Mouse (Mus musculus) central nervous system, embryonic 18 days (tissue): ENCODE measurements around the gene Itsn1. TPM values are rescaled to one million over a fixed set of nuclear protein-coding genes. Genes with fewer than 3 reads are reported as not detected.

Experiments
- polyA plus RNA-seq: library from polyadenylated mRNA; depleted of rRNA; stranded (reverse); fragments of >200 nt; gene quantifications from 2 replicates; pipeline ENCODE4 v1.2.3, GENCODE M21; 2012; rRNA removed

Gene Itsn1
- 59.4 and 64.2 TPM in 2 replicates for polyA plus RNA-seq

GRCm38 (mm10) chr16:91729066-91729482, at the start of gene Itsn1:
Gene Itsn1 (plus strand): TSS chr16:91729281.

GRCm38 (mm10) chr16:91688619-91689334, 40.3 kb upstream of the Itsn1 start, which contains the start of gene Donson:
Gene Donson (minus strand): TSS chr16:91688770.

GRCm38 (mm10) chr16:91728123-91729065, 687 bp upstream of the Itsn1 start, which contains the start of gene Cryzl1:
Gene Cryzl1 (minus strand): TSS chr16:91728975.

Other genes starting within 250 kb of the Itsn1 start
- gene Ifnar1, start 244.0 kb upstream of the Itsn1 start, polyA plus RNA-seq: 48.8 and 49.5 TPM in 2 replicates
- 53.2 and 60.4 TPM in 2 replicates for gene Ifngr2, start 182.2 kb upstream of the Itsn1 start, polyA plus RNA-seq
- gene Tmem50b, start 131.5 kb upstream of the Itsn1 start, polyA plus RNA-seq: 73.0 and 77.9 TPM in 2 replicates
- gene Dnajc28, start 110.3 kb upstream of the Itsn1 start, polyA plus RNA-seq: 3.1 and 3.2 TPM in 2 replicates
- 36.6 and 39.0 TPM in 2 replicates for gene Gart, start 82.3 kb upstream of the Itsn1 start, polyA plus RNA-seq
- 316 and 343 TPM in 2 replicates for gene Son, start 81.8 kb upstream of the Itsn1 start, polyA plus RNA-seq
- 50.7 and 57.3 TPM in 2 replicates for gene Donson, start 40.5 kb upstream of the Itsn1 start, polyA plus RNA-seq
- gene Cryzl1, start 306 bp upstream of the Itsn1 start, polyA plus RNA-seq: 99.4 and 103 TPM in 2 replicates